Mouse (Mus musculus): ENCODE results near the gene Vps33b. TPM values are rescaled to one million over a fixed set of nuclear protein-coding genes. Genes with fewer than 3 reads are reported as not detected.
A peak's percentile ranks its signal among the peaks of the same experiment; 100 is the strongest.

Vps33b gene
- 6.6 TPM for polyA plus RNA-seq (2012; fragmentation: generic; extraction: Trizol)
- long read RNA-seq, experiment 1, transcript Vps33b-201 (23 exons, 2,574 nt): major isoform, 7 of 12 reads
- long read RNA-seq, experiment 1, partial matches to known transcripts: 0 of 12 reads
- long read RNA-seq, experiment 1, other reads (novel, unspliced or antisense): 5 of 12 reads
- long read RNA-seq, experiment 2, transcript Vps33b-201 (23 exons, 2,574 nt): major isoform, 80 of 110 reads
- long read RNA-seq, experiment 2, partial matches to known transcripts: 4 of 110 reads
- long read RNA-seq, experiment 2, other reads (novel, unspliced or antisense): 26 of 110 reads

DNA sequence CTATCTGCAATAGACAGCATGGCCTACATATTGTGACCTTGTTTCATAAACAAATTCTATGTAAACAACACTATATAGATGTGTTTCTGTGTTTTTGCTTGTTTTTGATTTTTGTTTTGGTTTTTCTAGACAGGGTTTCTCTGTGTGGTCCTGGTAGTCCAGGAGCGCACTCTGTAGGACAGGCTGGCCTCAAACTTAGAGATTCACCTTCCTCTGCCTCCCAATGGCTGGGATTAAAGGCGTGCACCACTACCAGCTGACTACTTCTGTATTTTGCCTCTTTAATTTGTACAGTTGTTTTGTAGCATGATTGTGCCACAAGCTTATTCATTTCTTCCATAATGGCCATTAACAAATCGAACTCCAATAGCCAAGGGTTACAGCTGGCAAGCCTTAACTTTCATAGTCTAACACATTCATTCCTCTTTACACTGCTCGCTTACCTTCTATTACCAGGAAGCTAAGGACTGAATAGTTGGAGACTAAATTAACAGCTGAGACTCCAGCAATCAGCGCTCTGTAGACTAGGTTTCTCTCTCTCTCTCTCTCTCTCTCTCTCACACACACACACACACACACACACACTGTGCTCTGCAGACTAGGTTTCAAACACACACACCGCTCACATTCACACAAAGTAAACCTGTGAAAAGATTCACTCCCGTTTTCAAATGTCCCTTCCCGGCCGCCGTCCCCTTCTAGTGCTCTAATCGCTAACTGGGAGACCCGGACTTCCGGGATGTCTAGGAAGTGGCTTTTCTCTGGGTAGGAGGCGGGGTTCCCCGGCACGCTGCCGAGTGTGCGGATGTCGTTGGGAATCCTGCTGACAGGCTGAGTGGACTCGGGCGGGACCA lies at the start of gene Vps33b:
Gene Vps33b, plus strand, starts transcription at position 753 of the 854 bp plus-strand sequence.
- no peak for TF ChIP-seq MYOG (IDR thresholded peaks at IDR 0.05; ENCODE audit: control insufficient read depth, extremely low read depth, insufficient read length)
- peak; percentile 73 for TF ChIP-seq MAX (IDR thresholded peaks at IDR 0.05)
- H3K79me3 ChIP-seq (ENCODE audit: low read depth): peaks cover 8% of the 10 kb centered on the region
- H3K4me3 ChIP-seq (ENCODE audit: insufficient read depth, poor library complexity, severe bottlenecking): peak within 1 kb of the TSS; percentile 71
- no peaks in the 10 kb centered on the region for H3K27me3 ChIP-seq (ENCODE audit: control insufficient read depth, insufficient read depth, insufficient read length)
- H3K36me3 ChIP-seq (ENCODE audit: control insufficient read depth, insufficient read depth): peaks cover 24% of the 10 kb centered on the region
- peak within 1 kb of the TSS; percentile 54 for H3ac ChIP-seq (ENCODE audit: control insufficient read depth, insufficient read length, low read depth)
- H3K79me2 ChIP-seq (ENCODE audit: control insufficient read depth, insufficient read depth): peaks cover 19% of the 10 kb centered on the region

GRCm38 (mm10) chr7:80220237-80220797 lies 49.1 kb upstream of the Vps33b start:
- no peaks in the 10 kb centered on the region for H3K27me3 ChIP-seq (ENCODE audit: control insufficient read depth, insufficient read depth, insufficient read length)

GRCm38 (mm10) chr7:80221179-80221750 lies 48.2 kb upstream of the Vps33b start:
- H3K36me3 ChIP-seq (ENCODE audit: control insufficient read depth, insufficient read depth): peaks cover 88% of the 10 kb centered on the region
- H3K79me3 ChIP-seq (ENCODE audit: low read depth): no peaks in the 10 kb centered on the region
- no peaks in the 10 kb centered on the region for H3K79me2 ChIP-seq (ENCODE audit: control insufficient read depth, insufficient read depth)
- H3K4me3 ChIP-seq (ENCODE audit: insufficient read depth, poor library complexity, severe bottlenecking): no peak overlapping the region
- no peak for TF ChIP-seq CTCF (IDR thresholded peaks at IDR 0.05; ENCODE audit: control insufficient read depth, insufficient read depth, insufficient read length)
- no peaks in the 10 kb centered on the region for H3K27me3 ChIP-seq (ENCODE audit: control insufficient read depth, insufficient read depth, insufficient read length)
- H3ac ChIP-seq (ENCODE audit: control insufficient read depth, insufficient read length, low read depth): no peak overlapping the region

More at GRCm38 (mm10) chr7:80220237-80220797, 49.1 kb upstream of the Vps33b start:
- TF ChIP-seq MYOG (IDR thresholded peaks at IDR 0.05; ENCODE audit: control insufficient read depth, extremely low read depth, insufficient read length) (no peak), MAX (IDR thresholded peaks at IDR 0.05) (no peak), MYOD1 (IDR thresholded peaks at IDR 0.05; ENCODE audit: control insufficient read depth, insufficient read length, low read depth) (no peak), CEBPB (IDR thresholded peaks at IDR 0.05; ENCODE audit: low read depth) (no peak), USF1 (IDR thresholded peaks at IDR 0.05; ENCODE audit: low read depth) (no peak), FOSL1 (IDR thresholded peaks at IDR 0.05; ENCODE audit: insufficient read depth, low read length, poor library complexity, severe bottlenecking) (no peak), CTCF (IDR thresholded peaks at IDR 0.05; ENCODE audit: control insufficient read depth, insufficient read depth, insufficient read length) (no peak)
- Histone ChIP-seq H3K79me3 (ENCODE audit: low read depth) (peaks cover 1% of the 10 kb centered on the region), H3ac (ENCODE audit: control insufficient read depth, insufficient read length, low read depth) (no peak overlapping the region), H3K36me3 (ENCODE audit: control insufficient read depth, insufficient read depth) (peaks cover 79% of the 10 kb centered on the region), H3K4me3 (ENCODE audit: insufficient read depth, poor library complexity, severe bottlenecking) (no peak overlapping the region), H3K79me2 (ENCODE audit: control insufficient read depth, insufficient read depth) (peaks cover 6% of the 10 kb centered on the region)

GRCm38 (mm10) chr7:80227065-80227464 lies 42.4 kb upstream of the Vps33b start:
- Histone ChIP-seq H3ac (ENCODE audit: control insufficient read depth, insufficient read length, low read depth) (no peak overlapping the region), H3K79me3 (ENCODE audit: low read depth) (no peaks in the 10 kb centered on the region), H3K4me3 (ENCODE audit: insufficient read depth, poor library complexity, severe bottlenecking) (no peak overlapping the region), H3K79me2 (ENCODE audit: control insufficient read depth, insufficient read depth) (peaks cover 4% of the 10 kb centered on the region), H3K36me3 (ENCODE audit: control insufficient read depth, insufficient read depth) (peaks cover 61% of the 10 kb centered on the region), H3K27me3 (ENCODE audit: control insufficient read depth, insufficient read depth, insufficient read length) (no peaks in the 10 kb centered on the region)
- TF ChIP-seq USF1 (IDR thresholded peaks at IDR 0.05; ENCODE audit: low read depth) (no peak), MYOD1 (IDR thresholded peaks at IDR 0.05; ENCODE audit: control insufficient read depth, insufficient read length, low read depth) (no peak), CEBPB (IDR thresholded peaks at IDR 0.05; ENCODE audit: low read depth) (no peak), FOSL1 (IDR thresholded peaks at IDR 0.05; ENCODE audit: insufficient read depth, low read length, poor library complexity, severe bottlenecking) (no peak), MAX (IDR thresholded peaks at IDR 0.05) (no peak), MYOG (IDR thresholded peaks at IDR 0.05; ENCODE audit: control insufficient read depth, extremely low read depth, insufficient read length) (no peak), CTCF (IDR thresholded peaks at IDR 0.05; ENCODE audit: control insufficient read depth, insufficient read depth, insufficient read length) (no peak)

- no peak for TF ChIP-seq MYOD1 (IDR thresholded peaks at IDR 0.05; ENCODE audit: control insufficient read depth, insufficient read length, low read depth)
- TF ChIP-seq MAX (IDR thresholded peaks at IDR 0.05): no peak
- no peak for TF ChIP-seq FOSL1 (IDR thresholded peaks at IDR 0.05; ENCODE audit: insufficient read depth, low read length, poor library complexity, severe bottlenecking)
- no peak overlapping the region for H3K4me3 ChIP-seq (ENCODE audit: insufficient read depth, poor library complexity, severe bottlenecking)
- peaks cover 2% of the 10 kb centered on the region for H3K79me3 ChIP-seq (ENCODE audit: low read depth)
- peaks cover 14% of the 10 kb centered on the region for H3K79me2 ChIP-seq (ENCODE audit: control insufficient read depth, insufficient read depth)
- H3ac ChIP-seq (ENCODE audit: control insufficient read depth, insufficient read length, low read depth): no peak overlapping the region
- H3K36me3 ChIP-seq (ENCODE audit: control insufficient read depth, insufficient read depth): peaks cover 33% of the 10 kb centered on the region
- no peaks in the 10 kb centered on the region for H3K27me3 ChIP-seq (ENCODE audit: control insufficient read depth, insufficient read depth, insufficient read length)
Measured at GRCm38 (mm10) chr7:80230196-80230595, 39.3 kb upstream of the Vps33b start.
